Mouse (Mus musculus): ENCODE data around the gene Qars. TPM values are rescaled to one million over a fixed set of nuclear protein-coding genes. Genes with fewer than 3 reads are reported as not detected.

Qars gene
- polyA plus RNA-seq, 1 experiment from 2014 or later, result 58.1 TPM

DNA sequence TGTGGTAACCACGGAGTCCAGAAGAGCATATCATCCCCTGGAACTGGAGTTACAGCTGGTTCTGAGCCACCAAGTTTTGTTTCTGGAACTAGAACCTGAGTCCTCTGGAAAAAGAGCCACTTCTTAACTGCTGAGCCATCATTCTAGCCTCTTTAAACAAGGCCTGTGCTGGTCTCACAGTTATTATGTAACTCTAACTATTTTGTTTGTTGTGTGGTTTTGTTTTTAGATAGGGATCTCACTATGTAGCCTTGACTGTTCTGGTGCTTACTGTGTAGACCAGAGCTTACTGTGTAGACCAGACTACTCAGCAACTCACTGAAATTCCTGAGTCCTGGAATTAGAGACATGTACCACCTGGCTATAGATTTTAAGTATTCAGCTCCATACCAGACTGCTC, 39.4 kb downstream of the Qars start:
- Histone ChIP-seq H3K27ac (replicated peaks) (no peak overlapping the region), H3K9ac (replicated peaks) (no peak overlapping the region), H3K9me3 (replicated peaks) (no peaks in the 10 kb centered on the region), H3K27me3 (replicated peaks) (no peaks in the 10 kb centered on the region), H3K4me1 (no peaks in the 10 kb centered on the region), H3K4me2 (no peak overlapping the region), H3K4me3 (replicated peaks) (no peak overlapping the region), H3K36me3 (peaks cover 79% of the 10 kb centered on the region)
- 94% methylated on average over 1 of the region's 1 CpGs for WGBS
- ATAC-seq (ENCODE audit: low FRiP score), result no peak

DNA sequence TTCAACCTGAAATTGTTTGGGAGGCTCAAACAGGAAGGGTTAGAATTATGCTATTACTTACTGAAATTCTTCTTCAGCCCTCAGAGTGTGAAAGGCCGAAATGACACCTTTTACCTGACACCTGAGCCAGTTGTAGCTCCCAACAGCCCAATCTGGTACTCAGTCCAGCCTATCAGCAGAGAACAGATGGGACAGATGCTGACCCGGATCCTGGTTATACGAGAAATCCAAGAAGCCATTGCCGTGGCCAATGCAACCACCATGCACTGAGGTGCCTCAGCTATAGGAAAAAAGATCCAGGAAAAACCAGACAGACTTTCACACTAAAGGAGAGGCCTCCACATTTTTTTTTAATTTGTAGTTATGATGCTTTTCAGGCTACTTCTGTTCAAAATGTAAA, 51.7 kb downstream of the Qars start:
- Histone ChIP-seq H3K9me3 (replicated peaks) (no peaks in the 10 kb centered on the region), H3K4me3 (replicated peaks) (no peak overlapping the region), H3K27ac (replicated peaks) (0 out of 2 replicates have a peak overlapping the region, but pooled peaks have one; percentile 11), H3K4me2 (no peak overlapping the region), H3K36me3 (peaks cover 65% of the 10 kb centered on the region), H3K27me3 (replicated peaks) (no peaks in the 10 kb centered on the region), H3K4me1 (peaks cover 27% of the 10 kb centered on the region), H3K9ac (replicated peaks) (no peak overlapping the region)
- ATAC-seq (ENCODE audit: low FRiP score), result no peak
- 91% methylated on average over 4 of the region's 4 CpGs for WGBS

DNA sequence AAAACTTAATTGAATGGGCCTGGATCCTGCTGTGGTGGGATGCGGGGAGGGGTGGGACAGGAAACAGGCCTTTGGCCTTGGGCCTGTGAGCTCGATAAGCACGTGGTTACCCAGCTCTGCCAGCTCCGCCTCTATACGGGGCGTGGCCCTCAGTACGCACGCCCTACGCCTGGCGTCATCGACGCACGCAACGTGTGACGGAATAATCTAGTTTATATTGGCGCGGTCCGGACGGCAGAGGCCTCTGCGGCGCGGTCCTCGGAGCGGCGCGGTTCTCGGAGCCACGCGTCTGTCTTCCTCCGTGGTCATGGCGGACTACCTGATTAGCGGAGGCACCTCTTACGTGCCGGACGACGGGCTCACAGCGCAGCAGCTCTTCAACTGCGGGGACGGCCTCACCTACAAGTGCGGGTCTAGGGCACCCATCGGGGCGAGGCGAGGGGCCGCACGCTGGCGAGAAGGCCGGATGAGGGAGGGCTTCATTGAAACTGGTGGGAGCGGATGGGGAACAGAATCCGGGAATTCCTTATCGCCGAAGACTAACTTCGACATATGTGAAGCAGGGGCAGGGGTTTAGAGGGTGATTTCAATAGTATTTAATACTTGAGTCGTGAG, 52.8 kb downstream of the Qars start, which contains the start of gene Impdh2:
TSS of gene Impdh2 (plus strand) at position 60 of the 615 bp plus-strand sequence.
- WGBS, result under 1% methylated on average over 53 of the region's 53 CpGs
- Histone ChIP-seq H3K9ac (replicated peaks) (peak within 1 kb of the TSS; percentile 73), H3K27ac (replicated peaks) (peak within 1 kb of the TSS; percentile 85), H3K36me3 (peaks cover 69% of the 10 kb centered on the region), H3K27me3 (replicated peaks) (no peaks in the 10 kb centered on the region), H3K4me1 (peaks cover 29% of the 10 kb centered on the region), H3K9me3 (replicated peaks) (no peaks in the 10 kb centered on the region), H3K4me2 (peak within 1 kb of the TSS; percentile 72), H3K4me3 (replicated peaks) (peak within 1 kb of the TSS; percentile 53)
- peak; percentile 98 for ATAC-seq (ENCODE audit: low FRiP score)

DNA sequence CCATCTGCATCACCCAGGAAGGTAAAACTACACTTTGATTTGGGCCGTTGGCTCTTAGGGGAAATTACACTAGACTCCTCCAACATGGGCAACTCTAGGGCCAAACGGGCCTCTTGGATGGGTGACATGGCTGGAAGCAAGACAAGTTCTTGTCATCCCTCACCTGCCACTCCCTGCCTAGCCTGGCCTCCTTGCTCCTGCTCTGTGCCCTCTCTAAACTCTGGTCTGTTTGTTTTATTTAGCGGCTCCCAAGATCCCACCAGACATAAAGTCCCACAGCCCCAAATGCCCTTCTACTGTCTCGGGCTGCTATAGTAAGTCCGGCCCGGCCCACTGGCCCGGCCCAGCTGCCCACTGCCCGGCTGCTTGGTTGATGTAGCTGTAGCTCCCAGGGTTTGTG, 56.2 kb downstream of the Qars start:
- H3K27me3 ChIP-seq (replicated peaks), result no peaks in the 10 kb centered on the region
- WGBS, result 94% methylated on average over 8 of the region's 8 CpGs

GRCm38 (mm10) chr9:108564131-108564530, 56.6 kb downstream of the Qars start:
- Histone ChIP-seq H3K4me2 (no peak overlapping the region), H3K36me3 (peaks cover 41% of the 10 kb centered on the region), H3K27ac (replicated peaks) (no peak overlapping the region), H3K9ac (replicated peaks) (no peak overlapping the region), H3K4me1 (peaks cover 56% of the 10 kb centered on the region), H3K27me3 (replicated peaks) (no peaks in the 10 kb centered on the region), H3K4me3 (replicated peaks) (no peak overlapping the region), H3K9me3 (replicated peaks) (no peaks in the 10 kb centered on the region)
- ATAC-seq (ENCODE audit: low FRiP score), result no peak
- 91% methylated on average over 7 of the region's 7 CpGs for WGBS

More for the DNA sequence above, 56.2 kb downstream of the Qars start:
- no peaks in the 10 kb centered on the region for H3K9me3 ChIP-seq (replicated peaks)
- ATAC-seq (ENCODE audit: low FRiP score), result no peak
- H3K27ac ChIP-seq (replicated peaks), result no peak overlapping the region
- H3K9ac ChIP-seq (replicated peaks), result no peak overlapping the region
- H3K4me2 ChIP-seq, result no peak overlapping the region
- H3K4me1 ChIP-seq, result peaks cover 52% of the 10 kb centered on the region
- H3K36me3 ChIP-seq, result peaks cover 46% of the 10 kb centered on the region
- H3K4me3 ChIP-seq (replicated peaks), result no peak overlapping the region

Other genes with a start within 250 kb of the Qars start
- 64.0 and 70.4 TPM in 2 replicates for gene Dag1, start 243.7 kb upstream of the Qars start, polyA plus RNA-seq (2015; fragmentation: Nextera tagmentation; extraction: Ambion mirVana)
- 117 and 136 TPM in 2 replicates for gene Nicn1, start 217.3 kb upstream of the Qars start, polyA plus RNA-seq (2015; fragmentation: Nextera tagmentation; extraction: Ambion mirVana)
- 24.2 and 30.5 TPM in 2 replicates for gene Amt, start 210.9 kb upstream of the Qars start, polyA plus RNA-seq (2015; fragmentation: Nextera tagmentation; extraction: Ambion mirVana)
- 261 and 304 TPM in 2 replicates for gene Rhoa, start 201.6 kb upstream of the Qars start, polyA plus RNA-seq (2015; fragmentation: Nextera tagmentation; extraction: Ambion mirVana)
- 49.2 and 52.0 TPM in 2 replicates for gene Tcta, start 201.5 kb upstream of the Qars start, polyA plus RNA-seq (2015; fragmentation: Nextera tagmentation; extraction: Ambion mirVana)
- gene Gpx1, start 168.8 kb upstream of the Qars start, polyA plus RNA-seq (2015; fragmentation: Nextera tagmentation; extraction: Ambion mirVana), result 460 and 559 TPM in 2 replicates
- gene Usp4, start 159.9 kb upstream of the Qars start, polyA plus RNA-seq (2015; fragmentation: Nextera tagmentation; extraction: Ambion mirVana), result 110 and 111 TPM in 2 replicates
- 1.1 and 1.3 TPM in 2 replicates for gene 1700102P08Rik, start 114.9 kb upstream of the Qars start, polyA plus RNA-seq (2015; fragmentation: Nextera tagmentation; extraction: Ambion mirVana)
- 1.3 and 1.7 TPM in 2 replicates for gene Ccdc36, start 79.2 kb upstream of the Qars start, polyA plus RNA-seq (2015; fragmentation: Nextera tagmentation; extraction: Ambion mirVana)
- not detected in 2 replicates for gene BC048562, start 71.2 kb upstream of the Qars start, polyA plus RNA-seq (2015; fragmentation: Nextera tagmentation; extraction: Ambion mirVana)
- gene Ccdc71, start 47.2 kb upstream of the Qars start, polyA plus RNA-seq (2015; fragmentation: Nextera tagmentation; extraction: Ambion mirVana), result 53.7 and 64.4 TPM in 2 replicates
- gene Klhdc8b, start 46.1 kb upstream of the Qars start, polyA plus RNA-seq (2015; fragmentation: Nextera tagmentation; extraction: Ambion mirVana), result 58.4 and 59.8 TPM in 2 replicates
- gene Lamb2, start 28.0 kb upstream of the Qars start, polyA plus RNA-seq (2015; fragmentation: Nextera tagmentation; extraction: Ambion mirVana), result 17.5 and 18.8 TPM in 2 replicates
- 66.1 and 68.0 TPM in 2 replicates for gene Usp19, start 17.1 kb upstream of the Qars start, polyA plus RNA-seq (2015; fragmentation: Nextera tagmentation; extraction: Ambion mirVana)
- gene Qrich1, start 9.1 kb downstream of the Qars start, polyA plus RNA-seq (2015; fragmentation: Nextera tagmentation; extraction: Ambion mirVana), result 111 and 114 TPM in 2 replicates
- 105 and 130 TPM in 2 replicates for gene Impdh2, start 52.6 kb downstream of the Qars start, polyA plus RNA-seq (2015; fragmentation: Nextera tagmentation; extraction: Ambion mirVana)
- 75.0 and 78.2 TPM in 2 replicates for gene Ndufaf3, start 59.7 kb downstream of the Qars start, polyA plus RNA-seq (2015; fragmentation: Nextera tagmentation; extraction: Ambion mirVana)
- gene Dalrd3, start 62.2 kb downstream of the Qars start, polyA plus RNA-seq (2015; fragmentation: Nextera tagmentation; extraction: Ambion mirVana), result 279 and 285 TPM in 2 replicates
- gene Wdr6, start 71.0 kb downstream of the Qars start, polyA plus RNA-seq (2015; fragmentation: Nextera tagmentation; extraction: Ambion mirVana), result 247 and 279 TPM in 2 replicates
- 36.4 and 44.2 TPM in 2 replicates for gene P4htm, start 90.0 kb downstream of the Qars start, polyA plus RNA-seq (2015; fragmentation: Nextera tagmentation; extraction: Ambion mirVana)
- gene Arih2, start 141.7 kb downstream of the Qars start, polyA plus RNA-seq (2015; fragmentation: Nextera tagmentation; extraction: Ambion mirVana), result 44.4 and 47.3 TPM in 2 replicates
- gene Slc25a20, start 154.4 kb downstream of the Qars start, polyA plus RNA-seq (2015; fragmentation: Nextera tagmentation; extraction: Ambion mirVana), result 41.4 and 49.4 TPM in 2 replicates
- 50.6 and 59.5 TPM in 2 replicates for gene Prkar2a, start 181.6 kb downstream of the Qars start, polyA plus RNA-seq (2015; fragmentation: Nextera tagmentation; extraction: Ambion mirVana)

All from neural tube, embryonic 15.5 days (tissue).